Mouse (Mus musculus) ovary, adult 18-20 months (tissue): Measurements from ENCODE around the gene 1700030J22Rik.

Experiments used
- DNase-seq: peaks from one replicate; pipeline ENCODE4 v3.0.0; 2022; ENCODE audit warnings: low spot score, mixed read lengths

Gene 1700030J22Rik

DNA sequence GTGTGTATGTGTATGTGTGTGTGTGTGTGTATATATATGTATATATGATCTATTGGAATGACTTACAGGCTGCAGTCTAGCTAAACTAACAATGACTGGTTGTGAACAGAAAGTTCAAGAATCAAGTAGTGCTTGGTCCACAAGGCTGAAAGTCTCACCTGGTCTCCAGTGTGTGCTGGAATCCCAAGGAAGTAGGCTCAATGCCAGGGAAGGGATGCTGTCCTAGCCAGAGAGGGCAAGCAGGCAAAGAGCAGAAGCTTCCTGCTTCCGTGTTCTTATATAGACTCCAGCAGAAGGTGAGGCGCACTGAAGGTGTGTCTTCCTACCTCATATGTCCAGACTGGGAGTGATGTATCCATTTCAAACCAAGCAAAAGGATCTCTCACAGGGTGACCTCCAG lies 27.0 kb downstream of the 1700030J22Rik start:
- no peak for DNase-seq

DNA sequence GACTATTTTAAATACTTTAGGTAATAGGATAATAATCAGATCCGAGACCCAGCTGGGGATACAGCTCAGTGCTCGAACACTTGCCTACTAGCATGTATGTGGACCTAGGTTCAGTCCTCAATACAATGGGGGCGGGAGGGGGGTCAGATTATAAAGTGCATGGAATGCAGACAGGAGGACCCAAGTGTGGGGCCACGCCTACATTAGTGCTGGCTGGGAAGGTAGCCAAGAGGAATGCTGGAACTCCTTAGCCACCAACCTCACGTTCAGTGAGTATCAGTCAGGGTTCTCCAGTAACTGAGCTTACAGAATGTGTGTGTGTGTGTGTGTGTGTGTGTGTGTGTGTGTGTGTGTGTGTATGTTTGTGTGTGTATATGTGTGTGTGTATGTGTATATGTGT lies 27.4 kb downstream of the 1700030J22Rik start:
- DNase-seq: no peak

DNA sequence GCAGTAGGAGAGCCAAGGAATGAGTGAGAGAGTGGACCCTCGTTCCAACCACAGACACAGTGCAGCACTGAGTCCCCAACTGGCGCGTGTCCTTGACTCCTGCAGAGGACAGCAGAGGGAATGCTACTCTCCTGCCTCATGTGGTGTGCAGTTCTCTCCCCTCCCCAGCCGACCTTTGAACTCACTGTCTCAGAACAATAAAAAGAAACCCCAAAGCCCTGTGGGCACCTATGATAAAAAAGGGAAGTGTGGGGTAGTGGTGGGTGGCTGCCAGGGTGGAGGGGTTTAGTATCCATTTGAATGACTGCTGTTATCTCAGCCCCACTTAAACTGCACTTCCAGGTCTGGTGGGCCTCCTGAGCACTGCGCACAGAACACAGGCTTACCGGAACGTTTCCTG lies 31.2 kb downstream of the 1700030J22Rik start:
- no peak for DNase-seq

DNA sequence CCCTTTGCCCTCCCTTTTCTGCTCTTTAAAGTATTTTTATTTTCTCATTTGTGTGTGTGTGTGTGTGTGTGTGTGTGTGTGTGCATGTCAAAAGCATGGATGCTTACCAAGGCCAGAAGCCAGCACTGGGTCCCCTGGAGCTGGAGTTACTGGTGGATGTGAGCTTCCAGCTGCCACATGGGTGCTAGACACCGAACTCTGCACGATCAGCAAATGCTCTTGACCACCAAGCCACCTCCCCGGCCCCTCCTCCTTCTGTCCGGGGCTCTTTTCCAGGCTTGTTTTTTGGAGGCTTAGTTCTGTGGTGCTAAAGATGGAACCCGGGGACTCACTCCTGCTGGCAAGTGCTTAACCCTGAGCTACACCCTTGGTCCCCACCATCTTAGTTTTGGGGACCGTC lies 31.9 kb downstream of the 1700030J22Rik start:
- no peak for DNase-seq

DNA sequence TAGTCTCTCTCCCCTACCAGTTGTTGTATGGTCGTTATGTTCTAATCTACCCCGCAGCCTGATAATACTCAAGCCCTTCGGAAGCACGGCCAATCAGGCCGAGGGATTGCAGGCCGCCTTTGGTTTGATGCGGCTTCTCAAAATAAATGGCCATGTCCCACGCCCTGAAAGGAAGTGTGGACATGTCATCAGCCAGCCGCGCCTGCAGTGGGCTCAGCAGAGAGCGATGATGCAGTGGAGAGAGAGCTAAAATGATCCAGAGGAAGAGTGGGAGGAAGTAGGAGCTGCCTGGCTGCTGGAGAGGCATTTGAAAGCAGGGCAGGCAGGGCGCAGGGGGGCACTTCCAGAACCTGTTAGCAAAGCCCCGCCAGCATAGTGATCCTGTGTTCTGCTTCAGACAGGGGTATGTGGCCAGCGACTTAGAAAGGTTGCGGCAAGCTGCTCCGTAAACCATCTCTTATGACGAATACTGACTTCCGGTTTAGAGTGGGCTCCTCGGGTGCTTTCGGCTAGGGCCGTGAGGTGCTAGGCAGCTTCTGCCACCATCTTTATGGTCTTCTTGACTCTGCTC lies 32.4 kb downstream of the 1700030J22Rik start:
- DNase-seq: no peak

DNA sequence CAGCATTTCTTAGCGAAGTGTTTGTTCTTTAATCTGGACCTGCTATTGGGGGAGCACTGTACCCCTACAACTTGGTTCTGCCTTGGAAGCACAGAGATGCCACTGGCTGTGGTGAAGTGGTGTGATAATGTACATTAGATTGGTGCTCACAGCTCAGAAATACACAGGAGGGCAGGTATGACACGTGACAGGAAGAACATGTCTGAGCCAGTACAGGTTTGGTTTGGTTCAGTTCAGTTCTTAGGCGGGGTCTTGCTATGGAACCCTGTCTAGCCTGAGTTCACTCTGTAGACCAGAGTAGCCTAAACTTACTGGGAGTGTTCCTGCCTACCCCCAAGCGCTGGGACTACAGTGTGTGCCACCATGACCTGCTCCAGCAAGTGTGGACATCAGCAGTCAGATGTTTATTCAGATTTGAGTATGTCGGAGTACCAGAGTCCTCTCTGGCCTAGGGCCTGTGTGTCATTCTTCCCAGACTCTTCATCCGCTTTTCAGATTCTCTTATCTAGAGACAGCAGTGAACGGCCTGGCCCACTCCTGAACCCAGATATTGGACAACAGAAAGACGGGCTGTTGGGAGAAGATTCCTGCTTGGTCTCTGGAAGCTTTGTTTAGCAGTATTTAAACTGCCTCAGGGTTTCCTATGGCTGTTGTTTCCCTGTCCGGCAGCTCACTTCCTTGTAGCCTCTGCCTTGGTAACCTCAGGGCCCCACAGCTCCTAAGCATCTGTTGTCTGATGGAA lies 33.4 kb downstream of the 1700030J22Rik start:
- no peak for DNase-seq

DNA sequence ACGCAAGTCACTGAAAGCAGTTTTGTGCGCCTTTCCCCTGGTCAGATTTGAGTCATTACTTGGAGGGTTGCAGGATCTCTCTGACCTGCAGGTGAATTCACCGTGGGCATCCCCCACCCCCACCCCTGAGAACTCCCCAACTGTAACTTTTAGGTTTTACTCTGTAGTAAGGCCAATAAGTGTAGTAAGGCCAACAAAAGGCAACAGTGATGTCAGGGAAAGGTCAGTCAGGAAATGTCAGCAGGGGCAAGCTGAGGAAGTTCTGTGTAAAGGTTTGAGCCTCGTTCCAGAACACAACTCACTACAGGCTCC lies 34.4 kb downstream of the 1700030J22Rik start:
- no peak for DNase-seq

DNA sequence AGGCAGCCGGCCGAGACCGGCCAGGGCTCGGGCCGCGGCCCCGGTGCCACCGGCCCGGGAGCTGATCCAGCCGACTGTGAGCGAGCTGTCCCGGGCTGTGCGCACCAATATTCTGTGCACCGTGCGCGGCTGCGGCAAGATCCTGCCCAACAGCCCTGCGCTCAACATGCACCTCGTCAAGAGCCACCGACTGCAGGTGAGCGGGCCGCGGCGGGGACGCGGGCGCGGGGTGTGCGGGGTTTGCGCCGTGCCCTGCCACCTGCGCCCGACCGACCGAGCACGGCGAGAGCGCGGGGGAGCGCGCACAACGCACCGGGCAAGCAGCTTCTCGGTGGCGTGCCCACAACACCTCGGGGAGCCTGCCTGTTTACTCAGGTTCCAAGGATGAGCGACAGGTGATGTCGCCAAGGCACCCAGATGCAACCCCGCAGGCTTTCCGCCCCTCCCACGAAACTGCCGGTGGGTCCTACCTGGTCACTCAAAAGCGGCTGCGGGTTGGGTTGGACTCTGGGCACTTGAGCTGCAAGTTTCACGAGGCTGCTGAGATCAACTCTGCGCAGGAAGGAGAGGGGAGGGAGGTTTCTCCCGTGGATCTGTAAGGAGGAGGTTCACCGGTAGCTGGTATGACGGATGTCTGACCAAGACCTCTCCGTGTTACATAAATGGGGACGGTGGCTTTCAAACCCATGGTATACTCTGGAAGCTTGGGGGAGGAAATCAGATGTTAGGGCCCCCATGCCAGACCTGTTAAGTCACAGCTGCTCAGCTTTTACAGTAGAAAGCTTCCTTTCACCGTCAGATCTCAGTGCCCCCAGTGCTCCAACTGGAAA lies 35.0 kb downstream of the 1700030J22Rik start:
- DNase-seq: no peak

DNA sequence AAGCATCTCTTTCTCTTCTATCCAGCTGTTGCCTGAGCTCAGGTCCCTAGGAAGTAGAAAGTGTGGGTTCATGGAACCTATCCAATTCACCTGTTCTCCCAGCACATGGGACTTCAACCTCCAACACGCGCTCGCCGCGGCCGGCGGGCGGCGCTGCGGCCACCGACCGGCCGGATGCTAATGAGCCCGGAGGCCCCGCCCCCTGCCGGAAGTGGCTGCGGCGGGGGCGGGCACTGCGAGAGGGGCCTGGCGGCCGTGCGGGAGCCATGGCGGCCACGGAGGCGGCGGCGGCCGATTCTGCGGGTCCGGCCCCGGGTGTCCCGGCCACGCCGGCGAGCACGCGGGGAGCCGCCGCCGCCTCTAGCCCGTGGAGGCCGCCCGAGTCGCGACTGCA lies 35.6 kb downstream of the 1700030J22Rik start, which contains the start of gene Atmin:
Gene Atmin, plus strand, starts transcription at position 233 of the 394 bp plus-strand sequence.
- peak; percentile 64 for DNase-seq

DNA sequence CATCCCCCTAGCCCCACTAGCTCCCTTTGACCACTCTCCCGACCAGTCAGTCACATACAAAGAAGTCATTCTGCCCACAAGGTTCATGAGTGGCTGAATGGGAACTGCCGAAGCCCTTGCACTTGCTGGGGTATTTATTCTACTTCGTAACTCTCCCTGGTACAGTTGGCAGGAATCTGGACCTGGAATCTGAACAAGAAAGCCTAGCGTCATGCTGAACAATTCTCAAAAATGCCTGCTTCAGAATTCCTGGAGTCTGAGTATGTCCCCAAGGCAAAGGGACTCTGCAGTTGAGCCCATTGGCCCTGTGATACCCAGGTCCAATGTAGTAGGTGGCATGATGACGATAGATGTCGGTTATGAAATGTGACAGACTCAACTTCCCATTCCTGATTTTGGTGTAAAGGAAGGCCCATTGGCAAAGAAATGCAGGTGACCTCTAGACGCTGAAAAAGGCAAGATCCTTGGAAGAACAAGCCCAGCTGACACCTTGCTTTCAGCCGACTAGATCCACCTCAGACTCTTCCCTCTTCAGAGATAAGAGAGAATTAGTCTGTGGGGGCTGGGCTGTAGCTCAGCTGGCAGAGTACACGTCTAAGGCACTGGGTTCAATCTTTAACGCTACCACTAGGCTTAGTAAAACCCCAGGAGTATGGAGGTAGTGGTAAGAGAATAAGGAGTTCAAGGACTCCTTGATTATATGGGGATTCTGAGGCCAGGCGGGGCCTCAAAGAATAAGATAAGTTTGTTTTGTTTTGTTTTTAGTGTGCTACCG lies 36.3 kb downstream of the 1700030J22Rik start:
- DNase-seq: no peak

DNA sequence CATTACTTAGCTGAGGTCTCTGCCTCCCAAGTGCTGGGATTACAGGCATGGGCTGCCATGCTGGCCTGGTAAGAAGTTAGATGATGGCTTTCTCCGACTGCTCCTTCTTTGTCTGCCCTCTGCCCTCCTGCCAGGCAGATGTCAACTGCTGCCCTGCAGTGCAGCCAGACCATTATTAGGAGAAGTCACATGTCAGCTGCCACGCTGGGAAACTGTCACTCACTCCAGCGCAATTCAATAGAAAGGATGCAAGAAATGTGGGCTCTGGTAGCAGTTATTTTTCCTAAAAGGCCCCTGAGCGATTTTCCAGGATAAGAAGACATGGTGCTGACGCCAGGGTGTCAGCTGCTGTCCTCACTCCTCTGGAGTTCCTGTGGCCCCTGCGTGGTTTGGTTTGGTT lies 43.3 kb downstream of the 1700030J22Rik start:
- no peak for DNase-seq

DNA sequence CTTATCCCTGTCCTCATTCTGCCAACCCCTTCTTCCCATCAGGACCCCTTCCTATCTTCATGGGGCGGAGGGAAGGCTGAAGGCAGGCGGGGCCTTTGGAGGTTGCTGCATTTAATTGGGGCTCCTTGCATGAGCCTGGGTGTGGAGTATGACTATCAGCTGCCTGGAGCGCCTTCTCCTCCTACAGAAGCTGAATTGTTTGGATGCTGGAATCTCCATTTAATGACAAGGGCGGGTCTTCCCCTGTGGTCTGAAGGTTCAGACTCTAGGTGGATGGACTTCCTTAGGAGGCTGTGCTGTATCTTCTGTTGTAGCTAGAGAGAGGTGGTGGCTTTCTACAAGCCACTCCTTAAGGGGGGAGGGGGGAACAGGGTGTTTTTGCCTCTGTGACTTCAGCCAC lies 43.8 kb downstream of the 1700030J22Rik start:
- no peak for DNase-seq

DNA sequence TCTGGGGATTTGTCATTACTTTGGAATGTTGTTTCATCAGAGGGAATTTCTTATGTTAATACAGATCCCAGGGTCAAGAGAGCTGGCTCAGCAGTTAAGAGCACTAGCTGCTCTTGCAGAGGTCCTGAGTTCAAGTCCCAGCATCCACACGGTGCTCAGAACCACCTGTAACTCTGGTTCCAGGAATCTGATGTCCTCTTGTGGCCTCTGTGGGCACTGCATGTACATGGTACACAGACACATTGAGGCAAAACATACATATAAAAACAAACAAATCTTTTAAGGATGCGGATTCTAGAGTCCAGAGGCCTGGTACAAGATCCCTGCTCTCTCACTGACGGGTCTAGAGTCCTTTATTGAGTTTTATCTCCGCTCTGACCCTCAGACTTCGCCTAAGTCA lies 50.2 kb downstream of the 1700030J22Rik start:
- DNase-seq: no peak

DNA sequence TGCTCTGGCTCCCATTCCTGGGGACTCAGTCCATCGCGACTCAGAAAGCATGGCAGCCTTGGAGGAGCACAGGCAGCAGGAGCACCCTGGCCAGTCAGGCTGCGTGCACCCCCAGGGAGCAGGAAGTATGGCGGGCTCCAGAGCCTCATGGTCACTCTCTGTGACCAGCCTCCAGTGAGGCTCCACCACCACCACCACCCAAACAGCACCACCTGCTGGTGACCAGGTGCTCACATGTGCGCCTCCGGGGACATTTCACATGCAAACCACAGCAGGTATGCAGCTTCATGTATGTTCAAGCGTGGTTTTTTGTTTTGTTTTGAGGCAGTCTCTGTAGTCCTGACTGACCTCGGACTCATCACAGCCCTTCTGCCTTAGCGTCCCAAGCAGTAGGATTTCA lies 50.9 kb downstream of the 1700030J22Rik start:
- no peak for DNase-seq

DNA sequence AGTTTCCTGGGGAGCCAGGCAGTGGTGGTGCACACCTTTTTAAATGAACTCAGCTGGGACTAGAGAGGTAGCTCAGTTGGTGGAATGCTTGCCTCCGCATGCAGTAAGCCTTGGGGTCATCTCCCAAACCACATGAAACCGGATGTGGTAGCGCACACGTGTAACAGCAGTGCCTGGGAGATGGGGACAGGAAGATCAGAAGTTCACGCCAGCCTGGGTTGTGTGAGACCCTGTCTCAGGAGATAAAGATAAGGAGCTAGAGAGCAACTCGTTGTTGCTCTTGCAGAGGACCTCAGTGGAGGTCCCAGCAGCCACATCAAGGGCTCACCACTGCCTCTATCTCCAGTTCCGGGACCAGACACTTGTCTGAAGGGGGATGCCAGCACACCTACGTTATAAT lies 55.2 kb downstream of the 1700030J22Rik start:
- DNase-seq: no peak

DNA sequence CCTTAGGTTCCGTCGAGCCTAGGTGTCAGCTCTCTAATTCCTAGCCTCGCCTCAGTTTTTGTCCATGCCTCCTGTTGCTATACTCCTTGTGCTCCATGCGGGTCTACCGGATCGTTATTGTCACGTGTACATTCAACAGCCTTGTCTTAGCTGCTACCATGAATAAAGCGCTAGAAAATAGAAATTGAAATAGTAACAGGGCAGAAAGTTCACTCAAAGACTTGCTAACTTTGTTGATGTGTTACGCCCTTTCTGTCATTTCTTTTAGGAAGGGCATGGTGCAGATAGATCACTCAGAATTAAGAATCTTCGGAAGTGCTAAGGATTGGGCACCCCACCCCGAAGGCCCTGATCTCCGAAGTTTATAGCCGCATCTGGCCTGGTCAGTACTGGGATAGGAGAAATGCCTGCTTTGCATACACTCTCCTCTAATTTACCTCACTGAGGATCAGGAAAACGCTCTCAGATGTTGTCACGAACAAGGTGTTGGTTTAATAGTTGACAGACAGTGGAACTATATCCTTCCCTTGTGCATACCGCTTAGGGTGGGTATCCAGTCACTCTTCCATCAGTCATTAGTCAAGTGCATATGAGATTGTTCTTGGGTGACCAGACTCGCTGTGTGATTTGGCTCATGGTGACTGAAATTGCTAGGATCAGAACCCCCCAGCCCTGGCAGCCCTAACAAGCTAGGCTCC lies 56.5 kb downstream of the 1700030J22Rik start:
- no peak for DNase-seq

DNA sequence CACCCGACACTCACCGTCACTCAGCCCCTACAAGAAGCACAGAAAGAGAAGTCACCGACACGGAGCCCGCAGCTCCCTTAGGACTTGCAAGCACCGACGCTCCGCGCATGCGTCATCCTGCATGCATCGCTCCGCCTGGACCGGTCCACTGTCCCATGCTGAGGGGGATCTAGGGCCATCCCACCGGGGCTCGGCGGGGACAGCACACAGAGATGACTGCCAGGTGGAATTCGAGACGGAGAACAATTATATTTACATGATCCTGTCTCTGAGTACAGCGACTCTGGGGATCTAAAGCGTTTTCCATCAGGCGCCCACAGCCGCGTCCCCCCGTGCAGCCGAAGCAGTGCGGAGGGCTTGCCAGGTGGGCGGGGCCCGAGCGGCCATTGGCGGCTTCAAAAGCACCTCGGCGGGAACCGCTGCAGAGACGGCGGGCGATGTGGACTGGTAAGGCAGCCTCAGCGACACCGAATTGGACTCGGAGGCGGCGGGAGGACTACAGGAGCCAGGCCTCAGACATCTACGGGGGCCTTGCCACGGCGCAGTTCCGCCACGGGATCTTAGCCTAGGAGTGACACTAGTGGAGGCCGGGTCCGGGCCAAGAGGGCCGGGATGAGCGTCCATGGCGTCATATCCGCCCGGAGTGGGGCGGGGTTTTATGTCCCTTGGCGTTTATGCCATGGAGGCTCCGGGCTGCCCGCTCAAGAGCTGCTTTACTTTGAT lies 57.3 kb downstream of the 1700030J22Rik start, which contains the start of the genes Cmc2 and Cenpn:
Gene Cmc2, minus strand, starts transcription at position 119 of the 723 bp plus-strand sequence.
Gene Cenpn, plus strand, starts transcription at position 394 of the 723 bp plus-strand sequence.
- DNase-seq: peak; percentile 82

DNA sequence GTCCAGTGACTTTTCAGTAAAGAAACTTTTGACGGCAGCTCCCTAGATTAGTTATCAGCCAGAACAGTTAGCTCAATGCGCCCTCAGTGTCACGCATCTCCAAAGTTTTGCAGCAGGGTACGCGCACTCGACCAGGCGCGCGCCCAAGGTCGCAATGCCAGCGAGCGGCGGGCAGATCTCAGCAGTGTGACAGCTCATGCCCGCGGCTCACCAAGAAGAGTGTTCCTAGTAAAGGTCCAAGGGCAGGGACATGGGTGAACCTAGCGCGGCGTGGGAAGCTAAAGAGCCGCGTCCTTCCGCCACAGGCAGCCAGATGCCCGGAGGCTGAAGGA lies 57.8 kb downstream of the 1700030J22Rik start:
- peak; percentile 45 for DNase-seq
